Mouse (Mus musculus) hindbrain, postnatal 0 days (tissue): Measurements from ENCODE around the gene Add3. TPM values are rescaled to one million over a fixed set of nuclear protein-coding genes. Genes with fewer than 3 reads are reported as not detected.

ENCODE experiments used
- ATAC-seq: fragments of 200-750 bp; cut with Nextera tagmentation; 2 replicates; pipeline ENCODE4 v1.8.0; 2017; ENCODE audit warnings: mild to moderate bottlenecking, moderate TSS enrichment, moderate library complexity
- DNase-seq: peaks from one replicate; pipeline ENCODE4 v3.0.0-alpha.2; 2015; ENCODE audit warnings: low spot score
- H3K27ac ChIP-seq: fragments of 300-500 bp; sonication (generic); 2 replicates; pipeline ENCODE4 v1.5.1; 2014; ENCODE audit warnings: mild to moderate bottlenecking
- H3K27me3 ChIP-seq: fragments of 300-500 bp; sonication (generic); 2 replicates; pipeline ENCODE4 v1.6.1; 2014; ENCODE audit warnings: low read length, mixed read lengths; ENCODE audit not compliant: insufficient read depth
- H3K36me3 ChIP-seq: fragments of 300-500 bp; sonication (generic); 2 replicates; pipeline ENCODE4 v1.6.1; 2014; ENCODE audit warnings: low read length, mixed read lengths; ENCODE audit not compliant: insufficient read depth
- H3K4me1 ChIP-seq: fragments of 300-500 bp; sonication (generic); 2 replicates; pipeline ENCODE4 v1.6.1; 2014; ENCODE audit warnings: antibody characterized with exemption, low read length, mixed read lengths; ENCODE audit not compliant: insufficient read depth
- H3K4me2 ChIP-seq: fragments of 300-500 bp; sonication (generic); 2 replicates; pipeline ENCODE4 v1.6.1; 2014; ENCODE audit warnings: low read depth, mild to moderate bottlenecking, low read length, moderate library complexity, mixed read lengths
- H3K4me3 ChIP-seq: fragments of 300-500 bp; sonication (generic); 2 replicates; pipeline ENCODE4 v1.5.1; 2014; ENCODE audit warnings: low read length
- H3K9ac ChIP-seq: fragments of 300-500 bp; sonication (generic); replicated peaks from 2 replicates; pipeline ENCODE4 v1.6.1; 2014; ENCODE audit warnings: mild to moderate bottlenecking, low read length, moderate library complexity, mixed read lengths
- H3K9me3 ChIP-seq: fragments of 300-500 bp; sonication (generic); 2 replicates; pipeline ENCODE4 v1.6.1; 2016; ENCODE audit warnings: low read length, mixed read lengths
- CTCF ChIP-seq: IDR thresholded peaks from 2 replicates; pipeline ENCODE4 v1.5.1; 2016; ENCODE audit warnings: antibody characterized with exemption, control low read depth, low read depth
- WGBS: fragments of 180-500 bp; shearing (Covaris S2); extraction: QIAGEN DNeasy Blood & Tissue Kit; methylation state at CpG from one replicate; pipeline ENCODE4 v1.1.7; 2014; 5-methylcytosine and 5-hydroxymethylcytosine counted together
- polyA plus RNA-seq: library from polyadenylated mRNA; unstranded; fragments of >200 nt; fragmentation: Nextera tagmentation; extraction: Ambion mirVana; gene quantifications from 2 replicates; pipeline ENCODE4 v1.2.1, GENCODE M21; 2015
- total RNA-seq: library from RNA; depleted of rRNA; stranded (reverse); fragments of >200 nt; gene quantifications from 2 replicates; pipeline ENCODE4 v1.2.3, GENCODE M21; 2014

Add3 gene
- total and polyA plus RNA-seq, 2 experiments from 2014 or later, result 56.7 to 65.2 TPM

- ATAC-seq (no peak), DNase-seq (no peak)
- H3K9me3 ChIP-seq, result no peaks in the 10 kb centered on the region
- no peaks in the 10 kb centered on the region for H3K27me3 ChIP-seq
- WGBS, result 79% methylated on average over 3 of the region's 3 CpGs
- H3K9ac ChIP-seq, result no peak overlapping the region
- H3K27ac ChIP-seq, result no peak overlapping the region
- TF ChIP-seq CTCF, result no peak
- no peaks in the 10 kb centered on the region; the same call in 1 of the 2 replicates for H3K4me1 ChIP-seq
- no peak overlapping the region for H3K4me3 ChIP-seq
- no peaks in the 10 kb centered on the region for H3K36me3 ChIP-seq
- H3K4me2 ChIP-seq, result no peak overlapping the region
Observed at GRCm38 (mm10) chr19:53154156-53154555, 13.9 kb downstream of the Add3 start.

DNA sequence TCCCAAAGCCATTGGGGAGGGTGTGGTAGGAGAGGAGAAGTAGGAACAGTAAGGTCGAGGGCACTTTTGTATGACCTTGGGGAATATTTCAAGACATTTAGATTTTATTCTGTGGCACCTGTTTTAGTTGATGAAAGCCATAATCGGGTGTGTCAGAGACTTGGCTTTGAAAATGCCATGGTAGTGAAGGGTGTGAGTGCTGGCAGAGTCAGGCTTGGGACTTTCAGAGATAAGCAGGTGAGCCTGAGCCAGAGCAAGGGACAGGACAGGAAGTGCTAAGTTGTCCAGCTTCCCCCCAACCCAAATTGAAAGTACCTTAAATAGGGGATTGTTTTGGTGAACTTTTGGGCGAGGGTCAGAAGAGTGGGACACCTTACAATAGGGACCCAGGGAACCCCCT lies 16.1 kb downstream of the Add3 start:
- no peaks in the 10 kb centered on the region; the same call in 1 of the 2 replicates for H3K4me1 ChIP-seq
- H3K4me2 ChIP-seq, result no peak overlapping the region
- no peaks in the 10 kb centered on the region for H3K36me3 ChIP-seq
- no peak for TF ChIP-seq CTCF
- no peak for ATAC-seq
- H3K9ac ChIP-seq, result no peak overlapping the region
- H3K27ac ChIP-seq, result no peak overlapping the region
- 92% methylated on average over 3 of the region's 3 CpGs for WGBS
- no peaks in the 10 kb centered on the region for H3K9me3 ChIP-seq
- H3K4me3 ChIP-seq, result no peak overlapping the region
- DNase-seq, result no peak
- no peaks in the 10 kb centered on the region for H3K27me3 ChIP-seq

- TF ChIP-seq CTCF, result no peak
- no peak for ATAC-seq
- 83% methylated on average over 5 of the region's 5 CpGs for WGBS
Observed at GRCm38 (mm10) chr19:53157176-53157575, 16.9 kb downstream of the Add3 start.

GRCm38 (mm10) chr19:53159351-53159750 lies 19.1 kb downstream of the Add3 start:
- Histone ChIP-seq H3K4me1 (no peaks in the 10 kb centered on the region), H3K27ac (no peak overlapping the region), H3K4me3 (no peak overlapping the region), H3K9ac (no peak overlapping the region), H3K36me3 (no peaks in the 10 kb centered on the region), H3K9me3 (no peaks in the 10 kb centered on the region), H3K4me2 (no peak overlapping the region), H3K27me3 (no peaks in the 10 kb centered on the region)
- no peak for TF ChIP-seq CTCF
- no peak for ATAC-seq
- DNase-seq, result no peak
- WGBS, result 52% methylated on average over 7 of the region's 7 CpGs

More at GRCm38 (mm10) chr19:53157176-53157575, 16.9 kb downstream of the Add3 start:
- no peak overlapping the region for H3K27ac ChIP-seq
- no peak overlapping the region for H3K9ac ChIP-seq
- DNase-seq, result no peak
- H3K9me3 ChIP-seq, result no peaks in the 10 kb centered on the region
- H3K27me3 ChIP-seq, result no peaks in the 10 kb centered on the region
- no peak overlapping the region for H3K4me2 ChIP-seq
- no peak overlapping the region for H3K4me3 ChIP-seq
- H3K4me1 ChIP-seq, result no peaks in the 10 kb centered on the region
- H3K36me3 ChIP-seq, result no peaks in the 10 kb centered on the region

DNA sequence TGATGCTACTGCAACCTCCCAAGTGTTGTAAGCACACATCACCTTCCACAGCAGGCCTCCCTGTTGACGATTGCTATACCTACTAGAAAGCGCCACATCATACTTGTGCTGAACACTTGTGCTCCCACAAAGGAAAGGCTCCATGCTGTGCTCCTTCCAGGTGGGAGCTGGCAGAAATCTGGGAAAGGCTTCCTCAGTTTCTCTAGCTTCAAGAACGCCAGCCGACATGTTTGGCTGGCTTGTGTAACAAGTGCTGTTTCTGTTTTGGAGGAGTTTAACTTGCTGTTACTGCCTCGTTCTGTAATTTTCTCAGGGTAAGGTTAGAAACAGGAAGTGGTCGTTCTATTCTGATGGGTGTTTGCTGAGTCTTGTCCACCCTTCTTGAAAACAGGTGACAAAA lies 22.7 kb downstream of the Add3 start:
- Histone ChIP-seq H3K4me1 (peaks cover 14% of the 10 kb centered on the region), H3K4me2 (no peak overlapping the region), H3K27ac (no peak overlapping the region), H3K9ac (no peak overlapping the region), H3K27me3 (no peaks in the 10 kb centered on the region), H3K36me3 (no peaks in the 10 kb centered on the region), H3K9me3 (no peaks in the 10 kb centered on the region), H3K4me3 (no peak overlapping the region)
- 89% methylated on average over 6 of the region's 6 CpGs for WGBS
- no peak for TF ChIP-seq CTCF
- no peak for DNase-seq
- ATAC-seq, result no peak

DNA sequence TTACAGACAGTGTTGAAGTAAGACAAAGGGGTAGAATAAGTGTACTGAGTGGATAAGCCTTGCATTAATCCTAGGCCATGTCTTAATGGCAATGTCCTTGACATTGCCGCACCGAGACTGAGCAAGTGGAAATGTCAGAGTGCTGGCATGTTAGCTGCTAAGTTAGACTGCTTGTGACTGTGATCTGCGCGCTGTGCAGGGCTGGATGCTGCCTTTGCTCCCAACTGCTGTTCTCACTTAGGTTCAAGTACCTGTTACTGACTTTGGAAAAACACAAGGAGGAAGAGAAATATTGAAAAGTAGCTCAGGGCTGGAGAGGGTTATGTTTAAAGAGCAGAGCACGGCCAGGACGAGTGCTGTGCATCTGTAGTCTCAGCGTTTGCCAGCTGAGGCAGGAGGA lies 24.4 kb downstream of the Add3 start:
- no peak for ATAC-seq
- H3K4me1 ChIP-seq, result peaks cover 14% of the 10 kb centered on the region
- 75% methylated on average over 7 of the region's 7 CpGs for WGBS
- no peak for TF ChIP-seq CTCF
- no peak overlapping the region for H3K4me3 ChIP-seq
- H3K36me3 ChIP-seq, result no peaks in the 10 kb centered on the region
- H3K4me2 ChIP-seq, result no peak overlapping the region
- no peaks in the 10 kb centered on the region for H3K27me3 ChIP-seq
- DNase-seq, result no peak
- no peaks in the 10 kb centered on the region for H3K9me3 ChIP-seq
- H3K27ac ChIP-seq, result 0 out of 2 replicates have a peak overlapping the region, but pooled peaks have one; percentile 42
- H3K9ac ChIP-seq, result no peak overlapping the region

GRCm38 (mm10) chr19:53165305-53166240 lies 25.3 kb downstream of the Add3 start:
- no peaks in the 10 kb centered on the region for H3K9me3 ChIP-seq
- peak; percentile 69 for DNase-seq
- H3K4me1 ChIP-seq, result peaks cover 14% of the 10 kb centered on the region
- no peak overlapping the region for H3K4me3 ChIP-seq
- ATAC-seq, result peak; percentile 72
- H3K27me3 ChIP-seq, result no peaks in the 10 kb centered on the region
- 0 out of 2 replicates have a peak overlapping the region, but pooled peaks have one; percentile 8 for H3K4me2 ChIP-seq
- peak overlapping the region; percentile 42; the same call in 1 of the 2 replicates for H3K27ac ChIP-seq
- WGBS, result 26% methylated on average over 4 of the region's 4 CpGs
- no peak overlapping the region for H3K9ac ChIP-seq
- no peak for TF ChIP-seq CTCF
- H3K36me3 ChIP-seq, result no peaks in the 10 kb centered on the region
